Mouse (Mus musculus) hindbrain, embryonic 16.5 days (tissue): Measurements from ENCODE around the gene Fgf2. TPM values are rescaled to one million over a fixed set of nuclear protein-coding genes. Genes with fewer than 3 reads are reported as not detected.
A peak's percentile ranks its signal among the peaks of the same experiment; 100 is the strongest.

Experiments
- ATAC-seq: fragments of 200-750 bp; cut with Nextera tagmentation; 2 replicates; pipeline ENCODE4 v1.8.0; 2017; ENCODE audit warnings: moderate TSS enrichment, moderate library complexity
- H3K27ac ChIP-seq: fragments of 300-500 bp; sonication (generic); 2 replicates; pipeline ENCODE4 v1.5.1; 2014; ENCODE audit warnings: low read depth, mild to moderate bottlenecking, control low read depth, low read length, moderate library complexity
- H3K27me3 ChIP-seq: fragments of 300-500 bp; sonication (generic); replicated peaks from 2 replicates; pipeline ENCODE4 v1.6.1; 2014; ENCODE audit warnings: low read length; ENCODE audit not compliant: control insufficient read depth, insufficient read depth
- H3K36me3 ChIP-seq: fragments of 300-500 bp; sonication (generic); 2 replicates; pipeline ENCODE4 v1.6.1; 2014; ENCODE audit warnings: mild to moderate bottlenecking, low read length, moderate library complexity, mixed read lengths; ENCODE audit not compliant: control insufficient read depth, insufficient read depth
- H3K4me1 ChIP-seq: fragments of 300-500 bp; sonication (generic); 2 replicates; pipeline ENCODE4 v1.6.1; 2014; ENCODE audit warnings: low read depth, low read length; ENCODE audit not compliant: control insufficient read depth, insufficient read depth
- H3K4me2 ChIP-seq: fragments of 300-500 bp; sonication (generic); 2 replicates; pipeline ENCODE4 v1.6.1; 2014; ENCODE audit warnings: mild to moderate bottlenecking, low read length, control low read depth, moderate library complexity
- H3K4me3 ChIP-seq: fragments of 300-500 bp; sonication (generic); 2 replicates; pipeline ENCODE4 v1.5.1; 2014; ENCODE audit warnings: mild to moderate bottlenecking, low read length, control low read depth, moderate library complexity
- H3K9ac ChIP-seq: fragments of 300-500 bp; sonication (generic); 2 replicates; pipeline ENCODE4 v1.6.1; 2014; ENCODE audit warnings: low read depth, mild to moderate bottlenecking, control low read depth, low read length, moderate library complexity
- H3K9me3 ChIP-seq: fragments of 300-500 bp; sonication (generic); 2 replicates; pipeline ENCODE4 v1.6.1; 2014; ENCODE audit warnings: mild to moderate bottlenecking, low read length, moderate library complexity; ENCODE audit not compliant: control insufficient read depth
- WGBS: fragments of 180-500 bp; shearing (Covaris S2); extraction: QIAGEN DNeasy Blood & Tissue Kit; methylation state at CpG from one replicate; pipeline ENCODE4 v1.1.7; 2014; 5-methylcytosine and 5-hydroxymethylcytosine counted together
- polyA plus RNA-seq: library from polyadenylated mRNA; unstranded; fragments of >200 nt; fragmentation: Nextera tagmentation; extraction: Ambion mirVana; gene quantifications from 2 replicates; pipeline ENCODE4 v1.2.1, GENCODE M21; 2015

The Fgf2 gene
- polyA plus RNA-seq, 1 experiment from 2014 or later, result 0.55 TPM

DNA sequence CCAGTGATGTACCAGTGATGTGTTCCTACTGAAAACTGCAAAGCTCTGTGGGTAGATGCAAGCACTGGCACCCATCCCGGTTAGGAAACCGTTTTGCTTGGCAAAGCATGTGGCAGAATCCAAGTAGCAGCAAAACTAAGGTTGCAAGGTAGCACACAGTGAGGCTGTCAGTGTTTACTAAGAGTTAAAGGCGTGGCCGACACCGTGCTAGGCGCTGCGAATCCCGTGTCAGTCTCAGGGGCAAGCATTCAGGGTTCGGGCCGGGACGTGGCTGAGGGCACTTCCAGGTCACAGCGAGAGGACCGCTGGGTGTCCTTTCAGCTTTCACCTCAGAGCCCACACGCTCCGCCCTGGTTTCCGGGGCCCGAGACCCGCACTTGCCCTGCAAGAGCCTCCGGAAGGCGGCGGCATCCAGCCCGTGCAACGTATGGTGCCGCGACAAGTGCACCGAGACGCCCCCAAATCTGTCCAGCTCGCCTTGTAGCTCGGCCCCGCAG is 70.9 kb downstream of the Fgf2 start:
- WGBS, result 0% methylated on average over 21 of the region's 30 CpGs
- H3K9ac ChIP-seq, result peak overlapping the region; percentile 75
- no peaks in the 10 kb centered on the region for H3K36me3 ChIP-seq
- ATAC-seq, result no peak
- peak overlapping the region; percentile 65 for H3K4me2 ChIP-seq
- peak overlapping the region; percentile 88 for H3K27ac ChIP-seq
- H3K9me3 ChIP-seq, result no peaks in the 10 kb centered on the region
- peak overlapping the region; percentile 97 for H3K4me3 ChIP-seq
- H3K27me3 ChIP-seq, result no peaks in the 10 kb centered on the region
- peaks cover 13% of the 10 kb centered on the region for H3K4me1 ChIP-seq

DNA sequence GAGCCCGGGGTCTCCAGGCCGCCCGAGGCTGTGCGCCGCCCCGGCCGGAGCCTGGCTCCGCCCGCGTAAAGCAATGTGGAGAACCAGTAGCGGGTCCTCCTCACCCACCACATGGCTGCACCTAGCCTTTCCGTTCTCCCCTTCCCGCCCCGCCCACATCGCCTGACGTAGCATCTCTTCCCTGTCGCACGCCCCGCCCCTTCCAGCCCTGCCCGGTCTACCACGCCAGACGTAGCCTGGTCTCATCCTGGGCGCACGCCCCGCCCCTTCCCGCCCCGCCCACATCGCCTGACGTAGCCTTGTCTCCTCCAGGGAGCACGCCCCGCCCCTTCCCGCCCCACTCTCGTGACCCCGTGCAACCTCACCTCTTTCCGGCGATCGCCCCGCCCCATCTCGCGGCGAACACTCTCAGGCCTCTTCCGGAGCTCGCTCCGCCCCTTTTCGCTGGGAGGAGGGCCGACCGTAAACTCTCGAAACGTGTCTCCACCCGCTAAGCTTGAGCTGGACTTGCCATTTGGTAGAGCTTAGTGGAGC is 71.4 kb downstream of the Fgf2 start, which contains the start of gene Spata5:
Gene Spata5 (plus strand): TSS at position 439 of the 534 bp plus-strand sequence.
- Histone ChIP-seq H3K4me1 (peaks cover 13% of the 10 kb centered on the region), H3K27me3 (no peaks in the 10 kb centered on the region), H3K4me2 (peak within 1 kb of the TSS; percentile 97), H3K9ac (peak within 1 kb of the TSS; percentile 79), H3K9me3 (no peaks in the 10 kb centered on the region), H3K4me3 (peak within 1 kb of the TSS; percentile 97), H3K36me3 (no peaks in the 10 kb centered on the region), H3K27ac (peak within 1 kb of the TSS; percentile 88)
- under 1% methylated on average over 39 of the region's 50 CpGs for WGBS
- peak; percentile 97 for ATAC-seq

DNA sequence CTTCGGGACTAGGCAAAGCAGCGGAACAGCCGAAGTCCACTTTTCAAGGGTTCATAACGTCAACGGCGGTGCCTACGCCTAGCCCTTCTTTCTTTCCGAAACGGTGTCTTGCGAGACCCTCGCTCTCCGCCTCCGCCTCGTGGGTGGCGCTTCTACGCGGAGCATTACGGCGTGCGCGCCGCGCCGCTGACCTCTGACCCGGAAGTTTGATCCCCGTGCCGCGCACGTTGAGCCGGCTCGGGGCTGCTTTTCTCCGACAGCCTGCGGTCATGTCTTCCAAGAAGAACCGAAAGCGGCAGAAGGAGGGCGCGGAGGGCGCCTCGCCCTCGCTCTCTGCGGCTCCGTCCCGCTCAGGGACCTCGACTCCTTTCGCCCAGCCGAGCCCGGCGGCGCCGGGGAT is 71.9 kb downstream of the Fgf2 start, which contains the start of gene Nudt6:
Gene Nudt6 (minus strand): TSS at position 140 of the 400 bp plus-strand sequence.
- under 1% methylated on average over 50 of the region's 50 CpGs for WGBS
- Histone ChIP-seq H3K9ac (peak within 1 kb of the TSS; percentile 79), H3K27me3 (no peaks in the 10 kb centered on the region), H3K4me3 (peak within 1 kb of the TSS; percentile 97), H3K9me3 (no peaks in the 10 kb centered on the region), H3K36me3 (no peaks in the 10 kb centered on the region), H3K4me1 (peaks cover 13% of the 10 kb centered on the region), H3K27ac (peak within 1 kb of the TSS; percentile 88), H3K4me2 (peak within 1 kb of the TSS; percentile 97)
- peak; percentile 86 for ATAC-seq

DNA sequence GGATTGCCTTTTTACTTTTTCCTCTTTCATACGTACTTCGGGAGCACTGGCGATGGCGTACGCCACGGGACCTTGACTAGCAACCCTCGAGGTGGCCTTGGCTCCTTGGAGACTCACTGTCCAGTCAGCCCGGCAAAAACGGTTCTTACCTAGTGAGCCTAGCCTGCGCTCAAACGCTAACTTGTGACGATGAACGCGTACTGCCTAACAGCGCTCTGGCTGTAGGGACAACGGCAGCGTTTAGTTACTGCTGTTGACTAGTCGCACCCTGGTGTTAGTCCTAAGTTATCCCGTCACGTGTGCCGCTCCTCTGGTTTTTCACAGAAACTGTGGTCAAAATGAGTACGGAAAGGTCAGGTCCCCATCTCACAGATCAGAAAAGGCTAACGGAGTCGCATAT is 72.5 kb downstream of the Fgf2 start:
- Histone ChIP-seq H3K4me2 (peak overlapping the region; percentile 97), H3K4me3 (peak overlapping the region; percentile 97), H3K27ac (peak overlapping the region; percentile 82), H3K9ac (peak overlapping the region; percentile 79), H3K36me3 (no peaks in the 10 kb centered on the region), H3K4me1 (peaks cover 13% of the 10 kb centered on the region), H3K9me3 (no peaks in the 10 kb centered on the region), H3K27me3 (no peaks in the 10 kb centered on the region)
- ATAC-seq, result no peak
- WGBS, result under 1% methylated on average over 24 of the region's 24 CpGs

DNA sequence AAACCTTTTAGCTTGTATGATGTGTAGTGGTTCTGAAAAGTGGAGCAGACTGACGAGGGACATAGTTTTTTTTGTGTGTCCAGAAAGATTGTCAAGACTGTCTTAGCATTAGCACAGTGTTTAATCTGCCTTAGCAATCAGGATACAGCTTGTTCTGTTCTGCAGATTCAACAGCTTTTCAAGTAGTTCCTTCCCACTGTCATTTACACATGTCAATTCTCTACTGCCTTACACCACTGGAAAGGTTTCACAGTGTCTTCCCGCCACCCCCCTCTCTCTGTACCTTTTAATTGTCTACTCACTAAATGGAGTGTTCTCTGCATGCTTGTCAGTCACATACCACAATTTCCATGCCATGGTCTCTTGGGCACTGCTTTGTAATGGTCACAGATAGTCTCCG is 73.0 kb downstream of the Fgf2 start:
- Histone ChIP-seq H3K4me1 (peaks cover 13% of the 10 kb centered on the region), H3K9me3 (no peaks in the 10 kb centered on the region), H3K36me3 (peaks cover 3% of the 10 kb centered on the region; the same call in 1 of the 2 replicates), H3K4me3 (peak overlapping the region; percentile 97), H3K27ac (no peak overlapping the region), H3K4me2 (peak overlapping the region; percentile 97), H3K27me3 (no peaks in the 10 kb centered on the region), H3K9ac (peak overlapping the region; percentile 79)
- 6% methylated on average over 3 of the region's 3 CpGs for WGBS
- no peak for ATAC-seq

DNA sequence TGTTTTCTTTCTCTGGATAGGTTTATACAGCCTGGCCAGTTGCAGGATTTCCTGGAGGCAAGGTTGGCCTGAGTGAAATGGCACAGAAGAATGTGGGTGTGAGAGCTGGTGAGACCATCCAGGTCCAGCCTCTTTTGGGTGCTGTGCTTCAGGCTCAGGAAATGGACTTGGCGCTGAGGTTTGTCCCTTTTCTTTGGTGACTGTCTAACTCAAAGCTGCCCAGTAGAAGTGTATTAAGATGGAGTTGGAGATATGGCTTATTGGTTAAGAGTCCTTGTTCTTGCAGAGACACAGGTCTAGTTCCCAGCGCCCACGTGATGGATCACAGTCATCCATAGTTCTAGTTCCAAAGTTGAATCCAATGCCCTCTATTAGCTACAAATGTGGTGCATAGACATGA is 77.9 kb downstream of the Fgf2 start:
- no peak overlapping the region for H3K4me3 ChIP-seq
- H3K4me1 ChIP-seq, result peaks cover 4% of the 10 kb centered on the region
- no peak for ATAC-seq
- no peak overlapping the region for H3K4me2 ChIP-seq
- H3K9me3 ChIP-seq, result no peaks in the 10 kb centered on the region
- H3K27me3 ChIP-seq, result no peaks in the 10 kb centered on the region
- H3K27ac ChIP-seq, result no peak overlapping the region
- no peak overlapping the region for H3K9ac ChIP-seq
- peaks cover 13% of the 10 kb centered on the region for H3K36me3 ChIP-seq
- WGBS, result 93% methylated on average over 3 of the region's 3 CpGs

DNA sequence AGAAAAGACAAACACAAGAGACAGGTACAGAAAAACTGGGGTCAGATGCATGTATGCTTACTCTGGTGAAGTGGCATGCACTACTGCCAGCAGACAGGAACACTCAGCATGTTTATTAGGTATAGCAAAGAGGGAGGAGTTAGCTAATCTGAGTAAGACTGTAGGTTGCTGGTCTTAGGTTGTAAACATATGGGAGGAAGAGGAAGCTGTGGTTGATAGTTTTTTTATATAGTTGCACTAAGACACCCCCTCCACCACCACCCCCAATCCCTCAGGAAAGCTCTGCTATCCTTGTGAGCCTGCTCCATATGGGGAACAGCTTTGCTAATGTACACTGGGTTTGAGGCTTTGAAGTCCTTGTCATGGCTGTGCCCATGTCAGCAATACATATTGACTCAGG is 82.2 kb downstream of the Fgf2 start:
- H3K4me2 ChIP-seq, result no peak overlapping the region
- H3K27ac ChIP-seq, result no peak overlapping the region
- no peaks in the 10 kb centered on the region for H3K9me3 ChIP-seq
- H3K27me3 ChIP-seq, result no peaks in the 10 kb centered on the region
- H3K4me3 ChIP-seq, result no peak overlapping the region
- no peak for ATAC-seq
- no peak overlapping the region for H3K9ac ChIP-seq
- H3K36me3 ChIP-seq, result peaks cover 13% of the 10 kb centered on the region
- H3K4me1 ChIP-seq, result no peaks in the 10 kb centered on the region

DNA sequence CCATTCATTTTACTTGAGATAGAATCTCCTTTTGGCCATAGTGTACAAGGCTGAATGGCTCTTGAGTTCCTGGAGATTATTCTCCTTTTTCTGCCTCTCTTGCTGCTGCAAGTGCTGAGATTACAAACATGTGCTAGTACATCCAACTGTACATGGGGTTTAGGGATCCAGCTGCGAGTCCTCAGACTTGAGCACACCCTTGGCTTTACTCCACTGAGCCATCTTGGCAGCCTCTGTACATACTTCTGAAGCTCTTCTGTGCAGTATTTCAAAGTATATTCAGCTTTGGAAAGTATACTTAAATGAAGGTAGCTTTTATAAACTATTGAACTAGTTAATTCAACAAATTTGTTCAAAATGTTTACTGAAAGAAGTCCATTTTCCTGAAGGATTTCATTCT is 91.6 kb downstream of the Fgf2 start:
- Histone ChIP-seq H3K4me3 (no peak overlapping the region), H3K36me3 (peaks cover 6% of the 10 kb centered on the region), H3K4me1 (no peaks in the 10 kb centered on the region), H3K4me2 (no peak overlapping the region), H3K27me3 (no peaks in the 10 kb centered on the region), H3K9me3 (no peaks in the 10 kb centered on the region), H3K9ac (no peak overlapping the region), H3K27ac (no peak overlapping the region)
- 89% methylated on average over 1 of the region's 1 CpGs for WGBS
- ATAC-seq, result no peak

DNA sequence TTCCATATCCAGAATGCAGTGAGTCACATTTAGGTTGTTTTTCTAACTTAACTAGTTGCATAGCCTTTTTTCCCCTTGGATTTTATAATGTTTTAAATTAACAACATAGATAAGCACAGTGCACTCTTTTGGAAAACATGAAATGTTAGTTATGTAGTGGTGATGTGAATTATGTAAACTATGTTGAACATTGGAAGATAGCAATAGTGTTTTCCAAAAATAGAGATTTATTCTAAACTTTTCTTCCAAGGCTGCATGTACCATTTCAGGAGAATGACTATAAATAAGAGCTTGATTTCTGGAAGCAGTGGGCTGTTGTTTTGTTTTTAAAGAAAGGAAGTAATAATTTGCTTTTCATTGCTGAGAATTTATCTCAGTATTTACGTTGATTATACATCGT is 95.3 kb downstream of the Fgf2 start:
- no peak for ATAC-seq
- H3K27me3 ChIP-seq, result no peaks in the 10 kb centered on the region
- H3K27ac ChIP-seq, result no peak overlapping the region
- peaks cover 6% of the 10 kb centered on the region; the same call in 1 of the 2 replicates for H3K36me3 ChIP-seq
- H3K4me3 ChIP-seq, result no peak overlapping the region
- no peak overlapping the region for H3K4me2 ChIP-seq
- WGBS, result 91% methylated on average over 2 of the region's 2 CpGs
- no peak overlapping the region for H3K9ac ChIP-seq
- no peaks in the 10 kb centered on the region for H3K4me1 ChIP-seq
- H3K9me3 ChIP-seq, result no peaks in the 10 kb centered on the region
